Mouse (Mus musculus): ENCODE measurements at regions not wholly inside any gene's neighbourhood (a gene's known extent, or its start where the extent isn't known, plus 50 kb on each side); places are given as distances from the start of the nearest gene placed in this dataset.

GRCm38 (mm10) chr8:89582566-89582965 is 538.6 kb upstream of the Sall1 start:
- no peak for TF ChIP-seq CTCF (IDR thresholded peaks at IDR 0.05; ENCODE audit: insufficient read depth, low read length)
- no peak for TF ChIP-seq POLR2A (IDR thresholded peaks at IDR 0.05; ENCODE audit: borderline replicate concordance, extremely low read depth, low read depth, low read length)

All from lung, adult 2 months (tissue).